Mouse (Mus musculus): ENCODE measurements around the gene 2200002J24Rik. TPM values are rescaled to one million over a fixed set of nuclear protein-coding genes. Genes with fewer than 3 reads are reported as not detected.

Gene 2200002J24Rik
- not detected in 2 replicates for total RNA-seq (2014; fragmentation: Nextera tagmentation)
- not detected in 2 replicates for total RNA-seq (2017)

DNA sequence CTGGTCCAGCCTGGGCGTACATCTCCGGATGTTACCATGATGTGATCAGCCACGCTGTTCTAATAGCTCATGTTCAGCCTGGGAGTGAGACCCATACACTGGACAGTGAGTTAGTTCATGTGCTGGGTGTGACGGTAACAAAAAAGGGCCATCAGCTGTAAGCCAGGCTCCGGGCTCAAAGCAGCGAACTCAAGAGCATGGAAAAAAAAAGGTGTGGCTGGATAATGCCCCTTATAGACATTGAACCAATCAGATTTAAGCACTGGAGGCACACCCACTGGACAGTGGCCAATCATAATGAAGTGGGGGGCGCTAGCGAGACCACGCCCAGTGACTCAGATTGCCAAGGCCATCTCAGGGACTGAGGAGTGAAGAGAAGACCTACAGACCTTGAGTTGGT, at the start of gene 2200002J24Rik:
2200002J24Rik (plus strand) TSS at position 338 of the 400 bp plus-strand sequence.
- peak; percentile 74 for ATAC-seq (replicated peaks; ENCODE audit: poor library complexity, severe bottlenecking)

DNA sequence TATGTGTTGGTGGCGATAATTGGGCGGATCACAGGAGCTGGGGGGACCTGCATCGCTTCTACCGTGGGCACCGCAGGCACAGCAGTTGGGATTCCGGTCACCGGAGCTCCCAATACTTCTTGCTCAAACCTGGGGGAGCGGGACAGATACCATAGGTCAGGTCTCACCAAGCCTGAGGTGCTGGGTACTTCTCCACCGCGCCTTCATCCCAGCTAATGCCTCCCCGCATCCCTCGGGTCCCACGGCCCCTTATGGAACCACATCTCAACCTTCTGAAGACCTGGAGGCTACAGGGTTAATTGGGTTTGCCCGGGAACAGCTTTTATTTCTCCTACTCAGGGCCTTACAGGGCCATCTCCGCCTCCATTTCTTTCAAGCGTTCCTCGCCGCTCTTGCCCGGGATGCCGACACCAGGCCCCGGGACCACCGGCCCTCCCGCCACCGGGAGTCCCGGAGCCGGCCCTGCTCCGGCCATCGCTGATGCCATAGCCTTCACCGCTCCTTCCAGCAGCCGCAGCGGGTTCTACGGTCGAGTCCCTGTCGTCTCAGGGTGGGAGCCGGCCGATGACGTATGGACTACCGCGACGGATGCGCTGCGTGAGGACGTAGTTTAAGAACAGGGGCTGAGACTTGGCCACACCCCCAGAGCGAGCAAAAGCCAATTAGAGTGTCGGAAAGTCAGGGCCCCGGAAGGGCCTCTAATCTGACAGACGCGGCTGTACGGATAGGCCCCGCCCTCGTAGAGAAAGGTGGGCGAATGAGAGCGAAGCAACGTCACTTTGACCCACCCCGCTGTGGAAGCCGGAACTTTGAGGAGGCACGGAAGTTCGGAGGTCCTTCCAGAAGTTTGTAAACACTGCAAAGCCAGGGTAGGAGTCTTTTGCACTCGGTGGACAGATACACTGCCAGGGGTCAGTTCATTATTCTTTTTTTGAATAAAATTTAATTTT, 48.9 kb upstream of the 2200002J24Rik start, which contains the start of gene Rbm42:
Rbm42 (minus strand) TSS at position 727 of the 950 bp plus-strand sequence.
- peak; percentile 98 for ATAC-seq (replicated peaks; ENCODE audit: poor library complexity, severe bottlenecking)

DNA sequence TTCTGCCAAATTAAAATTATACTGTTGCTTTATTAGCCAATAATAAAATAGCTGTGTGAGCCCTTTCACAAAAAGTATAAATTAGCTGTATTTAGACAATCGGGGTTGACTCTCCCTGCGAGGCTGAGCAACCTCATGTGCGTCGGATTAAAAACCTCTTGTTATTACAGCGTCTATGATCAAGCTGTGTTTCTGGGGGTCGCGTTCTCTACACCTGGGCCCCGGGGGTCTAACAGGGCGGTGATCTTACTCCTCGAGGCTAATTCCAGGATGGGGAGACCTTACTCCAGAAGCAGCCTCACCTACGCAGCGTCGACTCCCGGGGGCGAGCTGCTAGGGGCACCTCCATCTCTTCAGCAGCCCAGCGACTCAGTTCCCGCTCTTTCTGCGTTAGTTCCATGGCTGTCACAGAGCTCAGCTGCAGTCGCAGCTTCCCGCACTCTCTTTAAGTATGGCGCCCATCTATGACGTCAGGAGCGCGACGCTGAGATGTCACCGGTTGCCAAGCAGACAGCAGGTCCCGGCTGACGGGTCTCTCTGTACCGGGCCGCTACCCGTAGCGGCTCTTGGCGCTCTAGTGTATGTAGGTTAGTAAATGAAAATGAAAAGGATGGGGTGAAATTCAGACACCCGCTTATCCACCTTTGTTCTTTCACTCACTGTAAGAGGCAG, 34.1 kb upstream of the 2200002J24Rik start, which contains the start of gene Haus5:
Haus5 (minus strand) TSS at position 466 of the 672 bp plus-strand sequence.
- ATAC-seq (replicated peaks; ENCODE audit: poor library complexity, severe bottlenecking): peak; percentile 99

DNA sequence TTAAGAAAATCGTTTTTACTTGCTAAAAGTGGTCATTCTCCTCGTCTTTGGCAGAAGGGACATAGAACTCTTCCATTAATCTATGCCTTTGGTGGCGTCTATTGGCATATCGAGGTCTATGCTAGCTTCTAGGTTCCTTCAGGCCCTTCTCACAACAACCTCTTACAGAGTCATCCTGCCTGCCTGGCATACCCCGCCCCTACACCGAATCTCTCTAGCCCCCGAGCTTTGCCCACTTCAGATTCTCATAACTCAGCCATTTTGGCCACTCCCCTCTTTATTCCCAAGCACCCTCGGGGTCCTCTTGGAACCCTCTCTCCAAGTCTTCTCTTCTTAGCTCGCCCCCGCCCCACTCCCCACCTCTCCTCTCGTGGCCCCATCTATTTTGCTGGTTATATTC, 33.4 kb upstream of the 2200002J24Rik start:
- ATAC-seq (replicated peaks; ENCODE audit: poor library complexity, severe bottlenecking): peak; percentile 15; the same call in 1 of the 2 replicates

DNA sequence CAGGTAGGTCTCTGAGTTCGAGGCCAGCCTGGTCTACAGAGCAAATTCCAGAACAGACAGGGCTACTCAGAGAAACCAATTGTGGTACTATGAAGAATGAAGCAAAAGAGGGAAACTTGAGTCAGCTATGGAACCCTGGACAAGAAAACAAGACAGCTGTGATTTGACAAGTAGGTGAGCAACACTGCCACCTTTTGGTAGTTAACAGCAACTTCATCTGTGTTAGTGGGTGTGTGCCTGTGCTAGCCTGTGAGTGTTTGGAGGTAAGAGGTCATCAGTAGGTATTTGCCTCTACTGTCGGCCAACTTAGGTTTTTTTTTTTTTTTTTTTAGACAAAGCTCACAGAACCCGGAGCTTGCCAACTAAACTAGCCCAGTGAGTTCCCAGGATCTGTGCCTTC, 29.5 kb upstream of the 2200002J24Rik start:
- ATAC-seq (replicated peaks; ENCODE audit: poor library complexity, severe bottlenecking): peak; percentile 64

DNA sequence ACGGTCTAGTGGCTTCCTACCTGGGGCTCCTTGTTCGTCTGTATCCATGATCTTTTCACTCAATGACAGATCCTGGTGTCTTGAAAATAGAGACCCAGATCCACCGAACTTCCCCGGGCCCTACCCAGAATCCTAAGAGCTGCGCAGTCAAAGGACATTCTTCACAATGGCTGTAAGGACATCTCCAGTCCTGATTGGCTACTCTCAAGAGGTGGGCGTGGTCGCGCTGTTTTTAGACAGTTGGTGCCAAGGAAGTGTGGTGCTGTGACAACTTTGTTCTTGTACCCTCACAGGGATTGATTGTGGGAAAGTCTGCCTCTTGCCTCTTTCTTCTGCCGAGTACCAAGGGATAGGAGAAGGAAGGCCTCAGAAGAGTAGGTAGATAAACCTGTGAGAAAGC, 27.2 kb upstream of the 2200002J24Rik start, which contains the start of gene Pmis2:
Pmis2 (minus strand) TSS at position 126 of the 400 bp plus-strand sequence.
- no peak for ATAC-seq (replicated peaks; ENCODE audit: poor library complexity, severe bottlenecking)

DNA sequence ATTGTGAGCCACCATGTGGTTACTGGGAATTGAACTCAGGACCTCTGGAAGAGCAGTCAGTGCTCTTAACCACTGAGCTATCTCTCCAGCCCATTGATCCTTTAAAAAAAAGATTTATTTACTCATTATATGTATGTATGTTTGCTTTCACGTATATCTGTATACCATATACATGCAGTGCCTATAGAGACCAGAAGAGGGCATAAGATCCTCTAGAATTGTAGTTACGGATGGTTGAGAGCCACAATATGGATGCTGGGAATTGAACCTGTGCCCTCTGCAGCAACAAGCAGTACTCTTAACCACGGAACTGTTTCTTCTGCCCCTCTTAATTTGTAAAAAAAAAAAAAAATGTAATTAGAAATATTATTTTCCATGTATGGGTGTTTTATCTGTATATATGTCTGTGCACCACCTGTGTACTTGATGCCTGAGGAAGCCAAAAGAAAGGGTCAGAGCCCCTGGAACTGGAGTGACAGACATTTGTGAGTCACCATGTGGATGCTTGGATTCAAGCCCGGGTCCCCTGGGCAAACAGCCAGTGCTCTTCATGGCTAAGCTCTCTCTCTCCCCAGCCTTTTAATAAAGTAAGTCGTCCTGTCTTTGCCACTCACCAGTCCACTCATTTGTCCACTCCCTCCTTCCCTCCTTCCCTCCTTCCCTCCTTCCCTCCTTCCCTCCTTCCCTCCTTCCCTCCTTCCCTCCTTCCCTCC, 20.3 kb upstream of the 2200002J24Rik start:
- ATAC-seq (replicated peaks; ENCODE audit: poor library complexity, severe bottlenecking): no peak

DNA sequence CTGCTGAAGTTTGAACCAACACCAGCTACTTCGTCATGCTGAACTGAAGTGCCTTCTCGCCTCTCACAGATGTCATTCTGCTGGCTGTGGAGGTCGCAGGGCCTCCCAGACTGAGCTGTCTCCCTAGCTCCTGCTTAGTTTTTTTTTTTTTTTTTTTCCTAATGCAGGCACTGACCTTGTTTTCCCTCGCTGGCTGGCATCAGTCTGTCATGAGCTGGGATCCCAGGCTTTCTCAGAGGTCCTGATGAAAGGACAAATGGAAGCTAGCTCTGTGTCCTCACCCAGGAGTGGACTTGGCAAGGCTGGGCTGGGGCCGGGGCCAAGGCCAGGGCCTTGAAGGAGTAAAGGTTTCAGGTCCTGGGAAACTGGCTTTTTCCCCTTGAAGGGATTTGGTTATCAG, 16.8 kb upstream of the 2200002J24Rik start:
- ATAC-seq (replicated peaks; ENCODE audit: poor library complexity, severe bottlenecking): no peak

DNA sequence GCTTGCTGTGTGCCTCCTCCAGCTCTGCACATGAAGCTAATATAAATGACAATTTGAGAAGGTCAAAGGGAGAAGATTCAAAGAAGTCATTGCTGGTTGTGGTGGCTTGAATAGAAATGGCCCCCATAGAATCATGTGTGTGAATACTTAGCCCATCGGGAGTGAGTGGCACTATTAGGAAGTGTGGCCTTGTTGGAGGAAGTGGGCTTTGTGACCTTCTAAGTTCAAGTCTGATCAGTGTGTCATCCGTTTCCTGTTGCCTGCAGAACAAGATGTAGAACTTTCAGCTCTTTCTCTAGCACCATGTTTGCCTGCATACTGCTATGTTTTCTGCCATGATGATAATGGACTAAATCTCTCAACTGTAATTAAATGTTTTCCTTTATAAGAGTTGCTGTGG, 15.3 kb upstream of the 2200002J24Rik start:
- peak; percentile 79 for ATAC-seq (replicated peaks; ENCODE audit: poor library complexity, severe bottlenecking)

DNA sequence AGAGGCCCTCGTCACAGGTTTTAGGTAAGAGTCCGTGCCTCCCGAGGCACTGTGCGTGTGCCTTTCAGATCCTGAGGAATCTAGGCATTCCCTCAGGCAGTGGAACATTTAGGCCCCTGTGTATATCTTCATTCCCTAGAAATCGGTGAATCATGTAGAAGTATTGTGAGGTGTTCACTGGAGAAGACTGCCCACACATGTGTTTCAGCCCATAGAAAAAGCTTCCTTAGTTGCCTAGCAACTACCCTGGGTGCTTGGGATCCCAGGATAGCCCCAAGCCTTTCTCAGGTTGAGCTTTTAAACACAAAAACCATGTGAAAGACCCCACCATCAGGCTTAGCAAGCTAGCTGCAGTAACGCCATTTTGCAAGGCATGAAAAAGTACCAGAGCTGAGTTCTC, 10.4 kb upstream of the 2200002J24Rik start:
- no peak for ATAC-seq (replicated peaks; ENCODE audit: poor library complexity, severe bottlenecking)

DNA sequence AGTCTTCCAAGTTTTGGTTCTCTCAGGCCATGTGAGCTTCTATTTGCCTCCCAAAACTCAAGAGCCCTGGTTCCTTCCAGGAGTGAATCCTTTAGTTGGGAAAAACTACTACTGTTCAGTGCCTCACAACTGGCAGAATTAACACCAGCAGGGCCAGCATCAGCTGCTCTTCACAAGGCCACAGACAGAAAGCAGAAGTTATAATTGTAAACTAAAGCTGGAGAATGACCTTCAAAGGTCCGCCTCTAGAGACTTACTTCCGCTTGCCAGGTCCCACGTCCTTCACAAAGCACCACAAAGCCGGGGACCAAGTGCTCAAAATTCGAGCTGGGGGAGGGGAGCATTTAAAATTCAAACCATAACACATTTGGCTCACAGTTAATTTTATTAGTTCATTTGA, 625 bp upstream of the 2200002J24Rik start:
- peak; percentile 100 for ATAC-seq (replicated peaks; ENCODE audit: poor library complexity, severe bottlenecking)

DNA sequence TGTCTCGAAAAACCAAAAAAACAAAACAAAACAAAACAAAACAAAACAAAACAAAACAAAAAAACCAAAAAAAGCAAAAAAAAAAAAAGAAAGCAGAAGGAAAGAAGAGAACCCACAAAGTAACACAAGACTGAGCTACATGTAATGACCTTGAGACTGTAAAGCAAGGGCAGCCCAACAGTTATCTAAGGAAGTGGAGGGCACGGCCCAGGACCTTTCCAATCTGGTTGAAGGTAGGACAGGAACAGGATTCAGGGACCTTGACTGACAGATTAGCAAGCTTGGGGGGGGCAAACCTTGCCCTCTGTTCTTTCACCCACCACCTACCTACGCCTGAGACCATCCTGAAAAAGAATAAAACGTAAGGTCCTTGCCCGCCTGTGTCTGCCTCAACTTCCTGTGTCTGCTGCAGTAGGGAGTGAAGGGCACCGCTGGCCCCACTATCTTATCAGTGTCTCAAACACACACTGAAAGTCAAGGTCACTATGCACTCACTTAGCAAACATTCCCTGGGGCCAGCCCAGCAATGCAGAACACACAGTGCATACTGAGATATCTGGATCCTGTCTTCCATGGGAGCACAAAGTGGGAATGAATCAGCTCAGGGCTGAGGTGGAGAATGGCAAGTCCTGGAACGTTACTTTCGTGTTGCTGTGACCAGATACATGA, 7.6 kb downstream of the 2200002J24Rik start:
- ATAC-seq (replicated peaks; ENCODE audit: poor library complexity, severe bottlenecking): no peak

DNA sequence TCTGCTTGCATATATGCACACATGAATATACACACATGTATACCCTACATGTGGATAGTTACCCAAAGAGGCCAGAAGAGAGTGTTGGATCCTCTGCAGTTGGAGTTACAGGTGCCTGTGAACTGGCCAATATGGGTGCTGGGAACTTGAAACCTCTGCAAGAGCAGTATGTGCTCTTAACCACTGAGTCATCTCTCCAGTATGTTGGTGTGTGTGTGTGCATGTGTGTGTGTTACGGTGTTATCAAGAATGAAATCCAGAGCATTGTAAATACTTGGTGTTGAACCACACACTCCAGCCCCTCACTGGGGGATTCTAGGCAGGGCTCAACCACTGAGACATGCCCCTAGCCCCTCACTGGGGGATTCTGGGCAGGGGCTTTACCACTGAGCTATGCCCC, 8.7 kb downstream of the 2200002J24Rik start:
- ATAC-seq (replicated peaks; ENCODE audit: poor library complexity, severe bottlenecking): no peak

DNA sequence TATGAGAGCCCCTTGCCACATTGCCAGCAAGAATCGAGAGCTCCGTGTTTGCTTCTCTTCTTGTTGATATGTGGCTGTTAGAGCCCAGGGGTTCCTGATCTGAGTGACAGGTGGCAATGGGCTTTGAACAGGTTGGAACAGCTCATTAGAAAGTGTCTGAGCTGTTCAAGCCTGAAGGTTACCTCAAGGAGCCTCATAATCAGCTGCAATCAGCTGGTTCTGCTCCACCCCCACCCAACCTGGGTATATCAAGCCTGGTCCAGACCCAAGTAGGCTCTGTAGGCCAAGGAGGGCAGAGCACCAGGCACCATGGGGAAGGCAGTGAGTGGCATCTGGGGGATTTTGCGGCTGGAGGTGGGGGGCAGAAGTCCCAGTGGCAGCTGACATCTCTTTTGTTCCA, 13.2 kb downstream of the 2200002J24Rik start, which contains the start of gene Atp4a:
Atp4a (plus strand) TSS at position 268 of the 400 bp plus-strand sequence.
- no peak for ATAC-seq (replicated peaks; ENCODE audit: poor library complexity, severe bottlenecking)

DNA sequence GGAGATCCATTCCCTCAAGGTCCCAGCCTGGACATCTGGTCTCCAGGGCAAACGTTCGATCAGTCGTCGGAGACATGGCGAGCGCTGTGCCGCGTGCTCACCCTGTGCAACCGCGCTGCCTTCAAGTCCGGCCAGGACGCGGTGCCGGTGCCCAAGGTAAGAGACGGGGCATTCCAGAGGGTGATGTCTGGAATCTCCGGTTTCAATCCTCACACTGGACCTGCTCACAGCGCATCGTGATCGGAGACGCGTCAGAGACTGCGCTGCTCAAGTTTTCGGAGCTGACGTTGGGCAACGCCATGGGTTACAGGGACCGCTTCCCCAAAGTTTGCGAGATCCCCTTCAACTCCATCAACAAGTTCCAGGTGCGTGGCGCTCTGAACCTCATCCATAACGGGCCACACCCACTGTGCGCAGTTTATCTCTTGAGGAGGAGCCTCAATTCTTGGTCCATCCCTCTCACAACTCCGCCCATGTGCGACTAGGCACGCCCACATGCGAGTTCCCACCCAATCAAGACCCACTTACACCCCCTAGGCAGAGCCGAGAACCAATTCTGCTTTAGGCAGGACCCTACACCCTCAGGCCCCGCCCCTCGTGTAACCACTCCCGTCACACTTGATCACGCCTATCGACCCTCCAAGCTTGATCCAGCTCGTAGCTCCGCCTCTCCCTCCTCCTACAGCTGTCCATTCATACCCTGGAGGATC, 18.4 kb downstream of the 2200002J24Rik start:
- peak; percentile 91 for ATAC-seq (replicated peaks; ENCODE audit: poor library complexity, severe bottlenecking)

DNA sequence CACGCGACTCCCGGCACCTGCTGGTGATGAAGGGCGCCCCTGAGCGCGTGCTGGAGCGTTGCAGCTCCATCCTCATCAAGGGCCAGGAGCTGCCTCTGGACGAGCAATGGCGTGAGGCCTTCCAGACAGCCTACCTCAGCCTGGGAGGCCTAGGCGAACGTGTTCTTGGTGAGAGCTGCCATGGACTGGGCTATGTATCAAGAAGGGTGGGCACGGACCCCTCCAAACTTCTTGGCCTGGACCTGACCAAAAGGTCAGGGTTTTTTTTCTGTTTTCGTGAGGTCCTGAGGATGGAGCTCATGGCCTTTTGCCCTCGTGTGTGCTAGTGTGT, 19.0 kb downstream of the 2200002J24Rik start:
- ATAC-seq (replicated peaks; ENCODE audit: poor library complexity, severe bottlenecking): no peak

DNA sequence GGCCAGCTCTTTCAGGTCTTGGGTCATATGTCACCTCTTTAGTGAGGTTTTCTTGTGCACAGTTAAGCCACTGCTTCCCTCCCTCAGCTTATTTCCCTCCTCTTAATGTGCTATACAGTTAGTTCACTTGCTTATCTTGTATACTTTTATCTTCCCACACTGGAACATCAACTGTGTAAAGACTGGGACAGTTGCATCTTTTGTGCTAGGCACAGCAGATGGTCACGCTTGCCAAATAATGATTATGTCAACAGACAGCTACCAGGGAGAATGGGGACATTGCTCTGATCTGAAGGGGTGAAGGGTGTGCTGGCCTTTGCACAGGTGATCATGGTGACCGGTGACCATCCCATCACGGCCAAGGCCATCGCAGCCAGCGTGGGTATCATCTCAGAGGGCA, 20.9 kb downstream of the 2200002J24Rik start:
- ATAC-seq (replicated peaks; ENCODE audit: poor library complexity, severe bottlenecking): no peak

DNA sequence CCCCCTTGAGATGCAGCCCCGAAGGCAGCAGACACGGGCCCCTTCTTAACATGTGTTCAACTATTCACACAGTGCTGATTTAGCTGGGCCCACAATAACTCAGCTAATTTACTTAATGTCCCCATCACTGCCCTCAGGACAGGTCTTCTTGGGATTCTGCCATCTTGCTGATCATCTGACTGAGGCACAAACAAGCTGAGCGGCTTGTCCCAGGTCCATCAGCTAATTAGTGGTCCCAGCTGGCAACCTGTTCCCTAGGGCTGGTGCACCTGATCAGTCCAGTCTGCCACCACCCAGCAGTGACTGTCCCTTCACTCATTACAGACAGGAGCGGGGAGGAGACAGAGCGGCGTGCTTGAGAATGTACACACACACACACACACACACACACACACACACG, 22.6 kb downstream of the 2200002J24Rik start:
- ATAC-seq (replicated peaks; ENCODE audit: poor library complexity, severe bottlenecking): no peak

DNA sequence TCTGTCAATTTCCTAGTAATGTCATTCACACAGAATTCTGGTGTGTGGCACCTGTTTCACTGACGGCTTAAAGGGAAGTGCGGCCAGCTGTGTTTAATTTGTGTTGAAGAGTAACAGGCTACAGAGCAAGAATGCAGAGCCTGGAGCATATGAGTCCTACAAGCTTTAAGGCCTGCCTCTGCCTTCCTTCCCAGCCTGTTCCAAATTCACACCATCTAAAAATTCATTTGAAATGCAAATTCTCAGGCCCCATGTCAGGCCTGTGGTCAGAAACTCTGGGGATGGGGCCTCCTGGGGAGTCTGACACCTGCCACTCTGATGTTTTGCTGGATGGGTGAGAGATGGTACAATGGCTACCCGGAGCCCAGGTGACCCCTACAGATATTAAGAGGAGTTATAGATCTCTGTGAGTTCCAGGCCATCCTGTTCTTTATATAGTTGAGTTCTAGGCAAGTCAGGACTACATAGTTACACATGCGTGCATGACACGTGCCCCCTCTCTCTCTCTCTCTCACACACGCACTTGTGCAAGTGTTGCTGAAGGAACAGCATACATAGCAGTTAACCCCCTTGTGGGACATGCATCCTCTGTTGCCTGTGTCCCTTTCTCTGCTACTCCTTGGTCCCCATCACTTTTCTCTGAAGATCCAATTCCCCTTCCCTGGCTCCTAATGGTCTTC, 24.7 kb downstream of the 2200002J24Rik start:
- ATAC-seq (replicated peaks; ENCODE audit: poor library complexity, severe bottlenecking): no peak
